Mouse (Mus musculus): ENCODE results near the gene Tsn.

Tsn gene

GRCm38 (mm10) chr1:118311622-118312326 lies at the start of gene Tsn:
Tsn (minus strand) TSS chr1:118311739.
- DNase-seq (ENCODE audit: low spot score in 2 of 2) = no peak

DNA sequence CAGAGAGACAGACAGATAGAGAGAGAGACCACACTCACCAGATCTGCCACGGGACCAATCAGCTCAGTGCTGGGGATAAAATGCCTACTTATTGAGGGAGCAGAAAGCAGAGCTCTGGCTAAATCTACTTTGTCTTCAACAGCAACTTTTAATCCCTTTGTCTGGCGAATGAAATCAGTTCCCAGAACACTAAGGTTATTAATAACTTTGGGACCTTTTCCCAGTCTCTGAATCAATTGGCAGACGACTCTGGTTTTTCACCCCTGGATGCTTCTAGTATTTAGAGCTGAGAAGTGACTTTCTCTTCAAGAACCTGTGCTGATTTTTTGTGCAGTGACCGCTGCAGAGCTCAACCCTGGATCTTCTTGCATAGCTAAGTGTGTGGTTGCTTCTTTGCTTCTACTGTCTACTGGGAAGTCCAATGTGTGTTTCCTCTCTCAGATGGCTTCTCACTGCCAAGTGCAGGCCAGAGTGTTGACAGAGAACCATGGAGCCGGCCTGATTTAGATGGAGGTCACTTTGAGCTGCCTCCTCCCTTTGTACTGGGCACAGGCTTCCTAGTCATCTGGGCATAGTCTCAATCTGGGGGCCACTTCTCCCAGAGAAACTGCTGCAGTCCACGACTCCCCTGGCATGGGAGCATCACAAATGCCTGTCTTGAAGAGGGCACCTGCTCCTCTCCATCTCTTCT lies 47.7 kb upstream of the Tsn start:
- DNase-seq (ENCODE audit: low spot score in 2 of 2) = no peak

DNA sequence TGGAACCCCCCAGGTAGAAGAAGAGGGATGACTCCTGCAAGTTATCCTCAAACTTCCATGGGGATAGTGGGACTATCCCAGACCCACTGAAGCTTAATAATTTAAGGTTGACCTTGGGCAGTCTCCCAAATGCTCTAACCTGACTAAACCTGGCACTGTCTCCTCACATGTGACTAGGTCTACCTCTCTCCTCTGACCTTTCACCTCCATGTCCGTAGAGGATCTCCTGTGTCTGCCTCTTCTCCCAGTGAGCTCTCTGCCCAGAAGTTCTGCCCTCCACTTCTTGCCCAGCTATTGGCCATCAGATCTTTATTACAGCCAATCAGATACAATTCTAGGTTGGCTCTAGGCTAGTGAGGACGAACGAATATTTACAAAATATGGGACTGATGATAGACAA lies 38.4 kb upstream of the Tsn start:
- DNase-seq (ENCODE audit: low spot score in 2 of 2) = no peak

GRCm38 (mm10) chr1:118343649-118344435 lies 32.3 kb upstream of the Tsn start:
- DNase-seq (ENCODE audit: low spot score in 2 of 2) = no peak

DNA sequence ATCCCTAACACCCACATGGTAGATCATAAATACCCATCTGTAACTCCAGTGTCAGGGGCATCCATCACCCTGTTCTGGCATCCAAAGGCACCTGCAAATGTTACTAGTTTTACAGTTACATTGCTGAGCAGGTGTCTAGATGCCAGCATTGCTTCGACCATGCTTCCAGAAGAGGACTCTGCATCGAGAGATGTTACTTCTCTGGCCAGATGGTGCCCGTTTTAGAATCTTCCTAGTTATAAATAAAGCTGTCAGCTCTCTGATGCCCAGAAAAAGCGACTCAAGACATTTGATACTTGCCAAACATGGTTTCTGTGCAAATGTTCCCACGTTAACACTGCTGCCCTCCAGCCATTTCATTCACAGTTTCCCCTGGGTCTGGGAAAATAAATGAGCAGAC lies 26.4 kb upstream of the Tsn start:
- DNase-seq (ENCODE audit: low spot score in 2 of 2) = no peak

DNA sequence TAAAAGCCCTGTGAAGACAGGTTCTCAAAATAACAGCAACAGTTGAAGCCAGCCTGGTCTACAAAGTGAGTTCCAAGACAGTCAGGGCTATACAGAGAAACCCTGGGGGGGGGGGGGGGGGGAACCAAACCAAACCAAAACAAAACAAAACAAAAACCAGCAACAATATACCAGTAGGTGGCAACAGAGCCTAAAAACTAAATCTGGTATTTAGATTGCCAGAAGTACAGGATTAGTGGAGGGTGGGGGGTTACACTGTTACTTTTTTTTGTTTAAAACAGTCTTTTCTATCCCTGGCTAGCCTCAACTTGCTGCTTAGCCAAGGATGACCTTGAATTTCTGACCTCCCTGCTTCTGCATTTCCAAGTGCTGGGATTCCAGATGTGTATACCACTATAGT lies 24.3 kb upstream of the Tsn start:
- no peak for DNase-seq (ENCODE audit: low spot score in 2 of 2)

GRCm38 (mm10) chr1:118334749-118335713 lies 23.5 kb upstream of the Tsn start:
- DNase-seq (ENCODE audit: low spot score in 2 of 2) = no peak

DNA sequence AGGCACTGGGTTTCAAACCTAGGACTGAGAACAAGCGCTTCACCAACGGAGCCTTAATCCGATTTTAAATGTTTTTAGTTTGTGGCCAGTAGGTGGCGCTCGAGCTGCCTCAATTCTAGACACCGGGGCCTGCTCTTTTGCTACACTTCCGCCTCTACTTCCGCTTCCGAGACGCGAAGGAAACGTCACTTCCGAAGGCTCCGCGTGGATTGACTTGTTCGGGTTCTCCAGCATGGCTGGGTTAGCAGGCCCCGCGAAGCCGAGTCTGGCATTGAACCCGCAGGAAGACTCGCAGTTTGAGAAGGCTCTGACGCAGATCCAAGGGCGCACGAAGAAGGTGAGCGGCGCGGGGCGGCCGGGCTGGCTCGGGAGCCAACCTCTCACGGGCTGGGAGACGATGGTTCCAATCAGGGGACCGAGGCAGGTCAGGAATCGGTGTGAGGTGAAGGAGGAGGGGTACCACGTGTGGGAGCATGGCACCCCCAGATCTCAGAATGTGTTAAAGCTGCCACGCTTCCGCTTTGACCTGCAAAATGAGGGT lies 10.2 kb upstream of the Tsn start, which contains the start of gene Nifk:
TSS of gene Nifk (plus strand) at position 179 of the 541 bp plus-strand sequence.
- peak; percentile 79 to 86 for DNase-seq (ENCODE audit: low spot score in 2 of 2)

DNA sequence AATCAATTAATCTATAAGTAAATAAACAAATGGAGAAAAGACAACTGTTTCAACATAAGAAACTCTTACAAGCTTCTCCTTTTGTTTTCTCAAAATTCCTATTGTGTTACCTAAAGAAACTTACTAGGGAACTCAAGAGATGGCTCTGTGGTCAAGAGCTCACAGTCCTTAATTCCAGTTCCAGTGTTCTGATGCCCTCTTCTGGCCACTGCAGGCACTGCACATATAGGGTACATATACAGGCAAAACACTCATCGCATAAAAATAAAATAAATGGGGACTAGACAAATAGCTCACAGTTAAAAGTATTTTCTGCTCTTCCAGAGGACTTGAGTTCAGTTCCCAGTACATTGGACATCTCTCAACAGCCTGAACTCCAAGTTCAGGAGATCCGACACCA lies 9.2 kb upstream of the Tsn start:
- DNase-seq (ENCODE audit: low spot score in 2 of 2) = no peak

DNA sequence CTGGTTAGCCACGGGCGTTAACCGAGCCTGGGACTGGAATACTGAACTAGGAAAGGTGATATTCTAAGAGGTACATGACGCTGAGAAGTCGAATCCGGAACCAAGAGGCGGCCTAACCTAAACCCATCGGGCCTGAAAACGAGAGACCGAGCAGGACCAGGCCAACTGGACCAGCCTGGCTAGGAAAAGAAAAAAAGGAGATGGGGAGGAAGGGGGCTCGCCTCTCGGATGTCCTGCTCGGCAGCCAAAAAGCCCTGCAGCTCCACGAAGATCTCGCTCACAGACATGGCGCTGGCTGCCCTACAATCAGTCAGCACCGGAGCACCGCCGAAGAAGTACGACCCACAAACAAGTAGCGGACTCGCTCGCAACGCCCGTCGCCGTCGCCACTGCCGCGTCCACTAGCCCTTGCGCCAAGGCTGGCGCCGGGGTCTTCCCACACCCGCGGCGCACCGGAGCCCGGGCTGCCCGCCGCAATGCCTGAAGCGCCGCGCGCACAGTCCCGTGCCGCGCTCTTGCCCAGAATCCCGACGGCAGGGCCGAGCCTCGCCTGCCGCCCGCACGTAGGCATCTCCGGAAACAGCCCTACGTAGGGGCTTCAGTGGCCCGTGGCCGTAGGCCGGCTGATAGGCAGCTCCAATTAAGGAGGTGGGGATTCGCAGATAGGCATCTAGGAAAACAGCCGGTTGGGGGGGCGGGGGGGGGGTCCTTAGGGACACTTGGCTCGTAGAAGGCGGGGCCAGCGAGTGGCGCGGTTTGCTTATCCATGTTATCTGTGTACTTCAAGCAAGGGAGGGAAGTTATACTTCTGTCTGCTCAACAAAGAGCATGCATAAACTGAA lies 538 bp downstream of the Tsn start:
- peak; percentile 83 to 92 for DNase-seq (ENCODE audit: low spot score in 2 of 2)

- no peak for DNase-seq (ENCODE audit: low spot score in 2 of 2)
Measured at GRCm38 (mm10) chr1:118297719-118298118, 13.8 kb downstream of the Tsn start.

- DNase-seq (ENCODE audit: low spot score in 2 of 2) = no peak
Measured at GRCm38 (mm10) chr1:118296673-118297072, 14.9 kb downstream of the Tsn start.

- DNase-seq (ENCODE audit: low spot score in 2 of 2) = no peak
Measured at GRCm38 (mm10) chr1:118294826-118295225, 16.7 kb downstream of the Tsn start.

- no peak for DNase-seq (ENCODE audit: low spot score in 2 of 2)
Measured at GRCm38 (mm10) chr1:118294192-118294591, 17.3 kb downstream of the Tsn start.

GRCm38 (mm10) chr1:118292291-118292690 lies 19.2 kb downstream of the Tsn start:
- DNase-seq (ENCODE audit: low spot score in 2 of 2) = no peak

GRCm38 (mm10) chr1:118275139-118275538 lies 36.4 kb downstream of the Tsn start:
- DNase-seq (ENCODE audit: low spot score in 2 of 2) = no peak

DNA sequence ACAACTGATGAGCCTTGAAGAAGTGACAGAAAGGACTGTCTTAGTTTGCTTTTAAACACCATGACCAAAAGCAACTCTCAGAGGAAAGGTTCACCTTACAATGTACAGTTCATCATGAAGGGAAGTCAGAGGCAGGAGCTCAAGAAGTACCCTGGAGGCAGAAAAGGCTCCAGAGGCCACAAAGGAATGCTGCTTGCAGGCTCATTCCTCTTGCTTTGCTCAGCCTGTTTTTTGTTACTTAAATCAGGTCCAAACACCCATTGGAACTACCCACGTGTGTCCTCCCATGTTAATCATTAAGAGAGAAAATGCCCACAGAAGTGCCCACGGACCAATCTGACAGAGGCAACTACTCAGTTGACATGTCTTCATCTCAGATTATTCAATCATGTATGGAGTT lies 59.6 kb downstream of the Tsn start:
- no peak for DNase-seq (ENCODE audit: low spot score in 2 of 2)
